Mouse (Mus musculus) right cerebral cortex, postnatal 14 days (tissue): ENCODE measurements around the gene Etl4.

Experiments used
- DNase-seq: peaks from one replicate; pipeline ENCODE4 v3.0.0; 2022

Etl4 gene

GRCm38 (mm10) chr2:20521686-20522285 lies 612.2 kb downstream of the Etl4 start:
- DNase-seq = no peak

GRCm38 (mm10) chr2:20523636-20524035 lies 614.1 kb downstream of the Etl4 start:
- DNase-seq = no peak

GRCm38 (mm10) chr2:20525879-20526593 lies 616.5 kb downstream of the Etl4 start:
- no peak for DNase-seq

GRCm38 (mm10) chr2:20526856-20527255 lies 617.3 kb downstream of the Etl4 start:
- no peak for DNase-seq

- DNase-seq = no peak
These were observed 623.0 kb downstream of the Etl4 start for GRCm38 (mm10) chr2:20532623-20533022.

- no peak for DNase-seq
These were observed 628.2 kb downstream of the Etl4 start for GRCm38 (mm10) chr2:20537785-20538184.

- no peak for DNase-seq
These were observed 629.3 kb downstream of the Etl4 start for GRCm38 (mm10) chr2:20538871-20539270.

- DNase-seq = no peak
These were observed 631.7 kb downstream of the Etl4 start for GRCm38 (mm10) chr2:20541261-20541660.

- no peak for DNase-seq
These were observed 632.7 kb downstream of the Etl4 start for GRCm38 (mm10) chr2:20542286-20542685.

GRCm38 (mm10) chr2:20545624-20546023 lies 636.0 kb downstream of the Etl4 start:
- no peak for DNase-seq

GRCm38 (mm10) chr2:20546496-20547348 lies 637.1 kb downstream of the Etl4 start:
- DNase-seq = no peak

GRCm38 (mm10) chr2:20547349-20547677 lies 637.7 kb downstream of the Etl4 start:
- DNase-seq = no peak

- no peak for DNase-seq
These were observed 638.4 kb downstream of the Etl4 start for GRCm38 (mm10) chr2:20547686-20548624.

GRCm38 (mm10) chr2:20549065-20549464 lies 639.5 kb downstream of the Etl4 start:
- no peak for DNase-seq

- no peak for DNase-seq
These were observed 640.4 kb downstream of the Etl4 start for GRCm38 (mm10) chr2:20549996-20550395.

- no peak for DNase-seq
These were observed 646.1 kb downstream of the Etl4 start for GRCm38 (mm10) chr2:20555706-20556105.

- no peak for DNase-seq
These were observed 649.5 kb downstream of the Etl4 start for GRCm38 (mm10) chr2:20559083-20559482.

GRCm38 (mm10) chr2:20559723-20560122 lies 650.1 kb downstream of the Etl4 start:
- DNase-seq = no peak

- DNase-seq = no peak
These were observed 651.0 kb downstream of the Etl4 start for GRCm38 (mm10) chr2:20560581-20560980.

GRCm38 (mm10) chr2:20563036-20563435 lies 653.5 kb downstream of the Etl4 start:
- DNase-seq = no peak

GRCm38 (mm10) chr2:20568456-20568855 lies 658.9 kb downstream of the Etl4 start:
- DNase-seq = no peak

GRCm38 (mm10) chr2:20571940-20572339 lies 662.4 kb downstream of the Etl4 start:
- DNase-seq = no peak

- DNase-seq = no peak
These were observed 670.8 kb downstream of the Etl4 start for GRCm38 (mm10) chr2:20580331-20580730.
